Mouse (Mus musculus) kidney, postnatal 10 days (tissue): Measurements from ENCODE around the gene Olfr366.
"Not testable (repeated sequence)": the region's sequence is repeated elsewhere in the genome, so short reads cannot be mapped to it uniquely, and the experiment has no call there.

Experiments used
- DNase-seq: peaks from one replicate; pipeline ENCODE4 v3.0.0; 2021; ENCODE audit warnings: mixed read lengths

Olfr366 gene

DNA sequence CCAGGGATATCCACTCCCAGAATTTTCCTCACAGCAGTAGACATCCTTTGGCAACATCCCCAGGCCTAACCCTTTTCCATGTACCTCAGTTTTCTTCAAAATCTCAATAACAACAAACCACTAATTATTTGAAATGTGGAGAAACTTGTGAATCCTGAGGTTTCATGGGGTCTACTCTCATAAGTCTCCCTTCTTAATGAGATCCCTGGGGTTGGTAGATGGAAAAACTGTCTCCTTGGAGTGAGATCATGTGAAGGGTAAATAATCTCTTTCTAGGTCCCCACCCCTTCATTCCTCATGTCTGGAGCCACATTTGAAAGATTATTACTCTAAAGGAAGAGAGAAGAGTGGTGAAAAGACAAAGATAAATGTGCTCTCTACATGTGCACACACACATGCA, at the start of gene Olfr366:
Gene Olfr366 (plus strand): TSS at position 301 of the 400 bp plus-strand sequence.
- DNase-seq, result no peak

DNA sequence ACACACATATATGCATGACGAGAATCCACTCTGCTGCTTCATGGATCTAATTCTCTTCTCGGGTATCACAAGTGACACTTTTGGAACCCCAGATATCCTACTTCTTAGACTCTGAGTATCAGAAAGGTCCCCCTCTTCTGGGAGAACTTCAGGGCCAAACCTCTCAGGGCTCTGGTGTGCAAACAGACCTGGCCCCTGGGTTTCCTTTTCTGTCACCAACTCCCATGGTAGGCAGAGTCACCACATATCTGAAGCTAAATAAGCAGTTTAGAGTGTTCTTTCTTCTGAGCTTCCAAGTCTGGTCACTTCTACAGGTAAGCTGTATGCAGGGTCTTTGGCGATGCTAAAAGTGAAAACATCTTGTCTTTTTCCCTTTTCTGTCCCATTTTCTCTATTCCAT, 23.5 kb upstream of the Olfr366 start, which contains the start of gene Olfr365:
Gene Olfr365 (plus strand): TSS at position 301 of the 400 bp plus-strand sequence.
- DNase-seq, result no peak

DNA sequence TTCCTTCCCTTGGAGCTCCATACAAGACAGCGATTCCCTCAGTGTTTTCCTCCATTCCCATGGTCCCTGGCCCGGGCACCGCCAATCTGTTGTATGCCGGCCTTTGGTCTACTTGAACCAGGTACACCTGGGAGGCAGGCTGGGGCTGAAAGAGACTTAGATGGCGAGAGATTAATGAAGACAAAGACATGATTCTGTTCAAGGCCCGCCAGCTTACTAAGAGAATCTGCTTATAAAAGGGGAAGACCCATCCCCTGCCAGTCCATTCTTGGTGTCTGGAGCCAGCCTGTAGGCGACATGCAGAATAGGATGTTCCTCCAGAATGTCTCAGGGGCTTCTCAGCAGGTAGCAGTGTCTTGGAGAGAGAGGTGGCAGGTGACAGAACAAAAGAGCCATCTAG, 50.4 kb downstream of the Olfr366 start:
- DNase-seq, result not testable (repeated sequence)
